ENCODE assay signal across 31 mouse cellular contexts in genomic region chr11:101420148-101420547, GRCm38 (mm10). TPM values are rescaled to one million over a fixed set of nuclear protein-coding genes. Genes with fewer than 3 reads are reported as not detected.
"Had no signal": no experiment of that assay in that cellular context is flagged by ENCODE, and none has a peak within 500 bp of the region (broad histone marks: within the 10 kb centered on the region; RNA-seq: fewer than 3 reads in every experiment).

No protein-coding gene starts in this region.

- H3K27ac ChIP-seq: heart, embryonic 10.5 days; heart, embryonic 13.5 days; heart, embryonic 15.5 days; hindbrain, embryonic 10.5 days; hindbrain, embryonic 12.5 days; hindbrain, embryonic 13.5 days; hindbrain, embryonic 14.5 days; hindbrain, embryonic 15.5 days; hindbrain, postnatal 0 days; intestine, embryonic 15.5 days; kidney, embryonic 15.5 days; kidney, postnatal 0 days; layer of hippocampus, adult 2 months had no signal

- H3K9me3 ChIP-seq: heart, embryonic 10.5 days; heart, embryonic 12.5 days; heart, embryonic 13.5 days; heart, embryonic 15.5 days; hindbrain, embryonic 10.5 days; hindbrain, embryonic 12.5 days; hindbrain, embryonic 13.5 days; hindbrain, embryonic 15.5 days; intestine, embryonic 15.5 days; kidney, embryonic 15.5 days had no signal

- H3K9ac ChIP-seq: heart, embryonic 12.5 days; heart, embryonic 13.5 days; heart, embryonic 15.5 days; hindbrain, embryonic 12.5 days; hindbrain, embryonic 13.5 days; hindbrain, embryonic 14.5 days; hindbrain, embryonic 15.5 days; intestine, embryonic 15.5 days; kidney, embryonic 15.5 days had no signal

- ATAC-seq: hindbrain, embryonic 16.5 days; hindbrain, postnatal 0 days; inflammation-experienced regulatory T-cells, adult 6 months; intestine, embryonic 15.5 days; intestine, embryonic 16.5 days; intestine, postnatal 0 days had no signal

- H3K36me3 ChIP-seq: hindbrain, embryonic 12.5 days; hindbrain, embryonic 13.5 days; hindbrain, embryonic 15.5 days; intestine, embryonic 15.5 days; kidney, embryonic 15.5 days had no signal

- H3K27me3 ChIP-seq: heart, embryonic 12.5 days; heart, embryonic 13.5 days; heart, embryonic 15.5 days; hindbrain, embryonic 13.5 days; hindbrain, embryonic 15.5 days; intestine, embryonic 15.5 days; kidney, embryonic 15.5 days had no signal

- DNase-seq: heart, postnatal 10 days; heart, postnatal 14 days; heart, postnatal 36 days; heart, postnatal 4 days; kidney, adult 11 months; kidney, adult 18-20 months; kidney, adult 2 months; kidney, adult 8-10 months; kidney, adult 9 months; layer of hippocampus, adult 9-11 months; layer of hippocampus, postnatal 36 days had no signal

- H3K4me2 ChIP-seq: heart, embryonic 11.5 days; heart, embryonic 12.5 days; heart, embryonic 13.5 days; heart, embryonic 15.5 days; hindbrain, embryonic 12.5 days; hindbrain, embryonic 13.5 days; hindbrain, embryonic 14.5 days; hindbrain, embryonic 15.5 days; intestine, embryonic 15.5 days; kidney, embryonic 15.5 days had no signal

- H3K4me3 ChIP-seq: heart, embryonic 10.5 days; heart, embryonic 12.5 days; heart, embryonic 13.5 days; heart, embryonic 15.5 days; hindbrain, embryonic 10.5 days; hindbrain, embryonic 12.5 days; hindbrain, embryonic 13.5 days; hindbrain, embryonic 15.5 days; intestine, embryonic 15.5 days; kidney, embryonic 15.5 days; layer of hippocampus, adult 2 months had no signal

RNA-seq across cellular contexts. Expression of gene Gm27029, which starts 4.4 kb away (rescaled TPM):
- total RNA-seq: hematopoietic stem cell, adult 5-6 weeks had no signal

RNA-seq across cellular contexts. Expression of gene Ptges3l, which starts 5.0 kb away (rescaled TPM):
- total RNA-seq: hematopoietic stem cell, adult 5-6 weeks had no signal
